Mouse (Mus musculus) cerebellum, adult 2 months (tissue): Measurements from ENCODE around the gene Vax1. TPM values are rescaled to one million over a fixed set of nuclear protein-coding genes. Genes with fewer than 3 reads are reported as not detected.

ENCODE experiments used
- DNase-seq, 2 experiments: peaks; one replicate each; pipeline ENCODE4 v3.0.0; 2021
- H3K27ac ChIP-seq: fragments of 200-500 bp; 2 replicates; pipeline ENCODE4 v1.5.1; 2012; ENCODE audit warnings: low read length, control low read depth, inconsistent platforms; ENCODE audit not compliant: insufficient read depth
- H3K27me3 ChIP-seq: fragments of 200-500 bp; 2 replicates; pipeline ENCODE4 v1.6.1; 2012; ENCODE audit warnings: inconsistent platforms, mild to moderate bottlenecking, low read length, moderate library complexity; ENCODE audit not compliant: control insufficient read depth, insufficient read depth
- H3K4me1 ChIP-seq: fragments of 200-500 bp; 2 replicates; pipeline ENCODE4 v1.6.1; 2011; ENCODE audit warnings: low read length; ENCODE audit not compliant: control insufficient read depth, insufficient read depth
- H3K4me3 ChIP-seq: fragments of 200-500 bp; replicated peaks from 2 replicates; pipeline ENCODE3; 2011; ENCODE audit warnings: mild to moderate bottlenecking, low read depth, low read length, control low read depth; ENCODE audit not compliant: insufficient read depth
- CTCF ChIP-seq: fragments of 200-500 bp; IDR thresholded peaks from 2 replicates; pipeline ENCODE4 v1.5.1; 2011; ENCODE audit warnings: low read depth, mild to moderate bottlenecking, control low read depth, low read length, moderate library complexity, borderline replicate concordance; ENCODE audit not compliant: insufficient read depth
- POLR2A ChIP-seq: fragments of 200-500 bp; IDR thresholded peaks from 2 replicates; pipeline ENCODE4 v1.6.1; 2011; ENCODE audit warnings: low read length, control low read depth, borderline replicate concordance; ENCODE audit not compliant: insufficient read depth
- WGBS: fragments of 180-500 bp; shearing (Covaris S2); methylation state at CpG from one replicate; pipeline ENCODE4 v1.1.7; 2018; 5-methylcytosine and 5-hydroxymethylcytosine counted together
- polyA plus RNA-seq: library from polyadenylated mRNA; depleted of rRNA; stranded (reverse); fragments of >200 nt; gene quantifications from 2 replicates; pipeline ENCODE4 v1.2.3, GENCODE M21; 2012; rRNA removed

Vax1 gene
- polyA plus RNA-seq, 1 experiment = 0.26 TPM

DNA sequence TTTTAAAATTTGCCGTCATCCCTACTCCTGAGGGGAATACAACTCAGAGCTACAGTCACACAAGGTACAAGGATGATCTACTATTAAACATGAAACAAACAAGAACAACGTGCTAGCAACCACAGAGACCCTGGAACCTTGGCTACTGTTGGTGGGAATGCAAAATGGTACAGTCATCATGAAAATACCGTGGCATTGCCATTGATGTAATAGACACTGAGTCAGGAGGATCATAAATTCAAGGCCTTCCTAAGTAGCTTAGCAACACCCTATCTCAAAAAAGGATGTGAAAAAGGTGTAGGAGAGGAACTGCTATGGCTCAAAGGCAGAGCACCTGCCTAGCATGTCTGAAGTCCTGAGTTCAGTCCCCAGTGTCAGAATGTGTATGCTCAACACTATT, 42.4 kb downstream of the Vax1 start:
- Histone ChIP-seq H3K27me3 (no peaks in the 10 kb centered on the region), H3K27ac (no peak overlapping the region), H3K4me1 (no peaks in the 10 kb centered on the region), H3K4me3 (no peak overlapping the region)
- DNase-seq = no peak
- TF ChIP-seq CTCF = no peak
- no peak for TF ChIP-seq POLR2A
- 91% methylated on average over 3 of the region's 3 CpGs for WGBS

Other genes starting within 250 kb of the Vax1 start
- gene Eno4, start 226.6 kb downstream of the Vax1 start, polyA plus RNA-seq = 1.9 and 2.1 TPM in 2 replicates
- gene Hspa12a, start 226.4 kb downstream of the Vax1 start, polyA plus RNA-seq = 102 and 103 TPM in 2 replicates
- 19.2 and 22.5 TPM in 2 replicates for gene Shtn1, start 94.0 kb downstream of the Vax1 start, polyA plus RNA-seq
- 0.03 TPM in 1 of 2 replicates, not detected in the other for gene Kcnk18, start 49.2 kb upstream of the Vax1 start, polyA plus RNA-seq
- gene Slc18a2, start 90.8 kb upstream of the Vax1 start, polyA plus RNA-seq = 5.1 and 5.2 TPM in 2 replicates
- gene Rps12-ps3, start 152.2 kb upstream of the Vax1 start, polyA plus RNA-seq = 71.7 and 84.0 TPM in 2 replicates
- 20.7 and 21.0 TPM in 2 replicates for gene Pdzd8, start 175.7 kb upstream of the Vax1 start, polyA plus RNA-seq